Mouse (Mus musculus) left cerebral cortex, adult 2 months (tissue): ENCODE results near the gene Msln. TPM values are rescaled to one million over a fixed set of nuclear protein-coding genes. Genes with fewer than 3 reads are reported as not detected.
A peak's percentile ranks its signal among the peaks of the same experiment; 100 is the strongest.

Experiments used
- DNase-seq, 2 experiments: peaks; one replicate each; pipeline ENCODE4 v3.0.0; 2021 to 2022; ENCODE audit warnings: low spot score in 2 of 2, mixed read lengths in 1 of 2; ENCODE audit errors: extremely low spot score in 1 of 2
- H3K27ac ChIP-seq: fragments of 200-600 bp; 2 replicates; pipeline ENCODE4 v1.8.1; 2022
- H3K4me3 ChIP-seq: fragments of 200-600 bp; 2 replicates; pipeline ENCODE4 v1.8.1; 2022
- CTCF ChIP-seq: fragments of 200-600 bp; IDR thresholded peaks from 2 replicates; pipeline ENCODE4 v1.8.1; 2022; ENCODE audit warnings: antibody characterized with exemption, mild to moderate bottlenecking, moderate library complexity
- intact Hi-C: fragments of 180-260 bp; cut with DNase I; formaldehyde crosslinking; loops from one replicate; pipeline ENCODE4 v1.15.1; 2025
- microRNA-seq, 2 experiments: library from miRNA; unstranded; fragments of <30 nt; microRNA quantifications; one replicate each; pipeline ENCODE4 v1.2.0; 2021
- total RNA-seq, 2 experiments: library from RNA; stranded (reverse); gene quantifications; 2 replicates each; pipeline ENCODE4 v1.2.3; 2021

Msln gene
- total RNA-seq, 2 experiments from 2014 or later = 3.1 to 3.9 TPM

DNA sequence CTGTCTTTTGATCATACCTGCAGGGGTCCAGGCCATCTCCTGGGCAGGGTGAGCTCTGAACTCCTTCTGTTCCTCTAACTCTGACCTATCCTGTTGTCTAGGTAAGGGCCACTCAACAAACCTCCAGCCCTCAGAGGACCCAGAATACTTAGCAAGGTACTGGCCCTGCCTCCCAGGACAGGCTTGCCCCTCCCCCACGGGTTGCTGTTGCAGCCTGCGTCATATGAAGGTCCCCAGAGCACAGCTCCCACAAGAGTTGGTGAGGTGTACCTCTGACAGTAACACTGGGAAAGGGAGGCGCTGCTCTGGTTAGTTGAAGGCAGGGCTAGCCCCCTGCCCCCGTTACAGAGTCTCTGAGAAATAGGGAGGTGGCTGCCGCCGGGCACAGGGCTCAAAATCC is 38.0 kb downstream of the Msln start:
- H3K4me3 ChIP-seq = no peak overlapping the region
- no peak for DNase-seq
- intact Hi-C loops = no loop called here
- no peak overlapping the region for H3K27ac ChIP-seq
- no peak for TF ChIP-seq CTCF

- no peak overlapping the region for H3K27ac ChIP-seq
- no peak for TF ChIP-seq CTCF
- DNase-seq = no peak
- no peak overlapping the region for H3K4me3 ChIP-seq
- intact Hi-C loops = no loop called here
These were observed 38.6 kb downstream of the Msln start for GRCm38 (mm10) chr17:25715627-25716026.

- TF ChIP-seq CTCF = no peak
- no peak overlapping the region for H3K4me3 ChIP-seq
- no peak overlapping the region for H3K27ac ChIP-seq
- no peak for DNase-seq
- intact Hi-C loops = no loop called here
These were observed 43.0 kb downstream of the Msln start for GRCm38 (mm10) chr17:25711136-25711535.

DNA sequence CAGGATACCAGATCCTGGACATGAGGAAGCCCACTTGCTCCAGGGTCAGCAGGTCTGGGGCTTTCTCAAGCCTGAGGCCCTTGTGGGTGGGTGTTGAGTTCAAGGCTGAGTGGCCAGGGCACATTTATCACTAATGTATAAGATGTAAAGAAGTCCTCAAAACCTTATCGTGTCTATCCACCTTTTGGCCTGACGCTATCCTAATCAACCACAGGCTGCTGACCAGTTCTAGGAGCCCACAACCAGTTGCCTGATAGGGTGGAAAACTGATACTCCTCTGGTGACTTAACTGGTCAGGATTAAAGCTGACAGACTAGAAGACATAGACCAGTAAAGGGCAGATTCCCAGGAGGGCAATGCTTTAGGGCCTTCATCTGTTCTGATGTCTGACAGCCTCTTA is 44.2 kb downstream of the Msln start:
- intact Hi-C loops = no loop called here
- no peak overlapping the region for H3K4me3 ChIP-seq
- no peak for DNase-seq
- H3K27ac ChIP-seq = no peak overlapping the region
- TF ChIP-seq CTCF = no peak

DNA sequence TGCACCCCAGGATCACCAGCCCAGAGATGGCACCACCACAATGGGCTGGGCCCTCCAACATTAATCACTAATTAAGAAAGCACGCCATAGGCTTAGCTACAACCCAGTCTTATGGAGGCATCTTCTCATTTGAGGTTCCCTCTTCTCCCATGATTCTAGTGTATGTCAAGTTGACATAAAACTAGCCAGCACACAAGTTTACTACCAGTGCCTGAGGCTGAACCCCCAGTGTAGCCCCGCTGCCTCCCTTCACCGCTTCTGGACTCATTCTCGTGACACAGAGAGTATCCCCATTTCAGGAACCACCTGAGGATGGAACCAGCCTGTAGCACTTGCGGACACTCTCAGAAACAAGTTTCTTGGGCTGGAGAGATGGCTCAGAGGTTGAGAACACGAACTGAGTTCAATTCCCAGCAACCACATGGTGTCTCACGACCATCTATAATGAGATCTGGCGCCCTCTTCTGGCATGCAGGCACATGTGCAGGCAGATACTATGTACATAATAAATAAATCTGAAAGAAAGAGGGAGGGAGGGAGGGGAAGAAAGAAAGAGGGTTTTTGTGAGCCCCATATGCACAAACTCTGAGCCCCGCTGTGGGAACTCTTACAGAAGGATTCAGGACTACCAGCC is 53.2 kb downstream of the Msln start:
- no peak for DNase-seq
- intact Hi-C loops = loop anchor here (5.0 kb wide), 1 partner anchor 304 kb away; no protein-coding TSS in a partner anchor
- Histone ChIP-seq H3K27ac (no peak overlapping the region), H3K4me3 (no peak overlapping the region)
- peak; percentile 26 for TF ChIP-seq CTCF

Small RNA genes lying within 50 kb of the gene (microRNA-seq; reads per million reads assigned to microRNA genes)
- gene Gm25083 (0 reads per million in 2 experiments), gene Mir6966 (1.9 to 3.7 reads per million in 2 experiments)

Other genes with a start within 250 kb of the Msln start
- gene Sox8, start 183.7 kb downstream of the Msln start, total RNA-seq = 10 to 100 TPM; 55.3 to 66.9 TPM
- gene Lmf1, start 175.3 kb downstream of the Msln start, total RNA-seq = 10 to 100 TPM; 22.0 to 25.4 TPM
- gene Gng13, start 37.2 kb downstream of the Msln start, total RNA-seq = 100 to 1,000 TPM; 146 to 168 TPM
- gene Chtf18, start 27.0 kb downstream of the Msln start, total RNA-seq = 1 to 10 TPM; 1.3 to 1.4 TPM
- gene Rpusd1, start 26.7 kb downstream of the Msln start, total RNA-seq = 10 to 100 TPM; 55.6 to 57.4 TPM
- gene Mslnl, start 18.3 kb downstream of the Msln start, total RNA-seq = under 1 TPM; 0.45 to 0.47 TPM
- gene Narfl, start 19.4 kb upstream of the Msln start, total RNA-seq = 10 to 100 TPM; 32.4 to 33.2 TPM
- gene Haghl, start 31.3 kb upstream of the Msln start, total RNA-seq = 100 to 1,000 TPM; 112 to 123 TPM
- gene Ccdc78, start 32.2 kb upstream of the Msln start, total RNA-seq = not detected
- 10 to 100 TPM; 84.9 to 85.1 TPM for gene Fam173a, start 38.5 kb upstream of the Msln start, total RNA-seq
- 1 to 10 TPM in 1 of 2 experiments, not detected in 1; 1.4 TPM for gene AC134908.4, start 41.3 kb upstream of the Msln start, total RNA-seq
- 10 to 100 TPM; 72.3 to 88.2 TPM for gene Metrn, start 42.8 kb upstream of the Msln start, total RNA-seq
- gene Fbxl16, start 54.7 kb upstream of the Msln start, total RNA-seq = 100 to 1,000 TPM; 644 to 656 TPM
- gene Wdr24, start 69.2 kb upstream of the Msln start, total RNA-seq = 10 to 100 TPM; 26.8 to 30.9 TPM
- 10 to 100 TPM; 55.1 to 55.6 TPM for gene Jmjd8, start 74.5 kb upstream of the Msln start, total RNA-seq
- gene Stub1, start 79.0 kb upstream of the Msln start, total RNA-seq = 100 to 1,000 TPM; 162 to 171 TPM
- gene Rhbdl1, start 82.9 kb upstream of the Msln start, total RNA-seq = 10 to 100 TPM; 36.3 to 39.6 TPM
- 10 to 100 TPM; 23.0 to 25.1 TPM for gene Gm20683, start 87.4 kb upstream of the Msln start, total RNA-seq
- gene Rhot2, start 90.5 kb upstream of the Msln start, total RNA-seq = 100 to 1,000 TPM; 103 to 105 TPM
- gene Wdr90, start 107.1 kb upstream of the Msln start, total RNA-seq = 10 to 100 TPM; 34.9 to 36.8 TPM
- gene Mcrip2, start 114.4 kb upstream of the Msln start, total RNA-seq = 10 to 100 TPM; 17.8 to 25.7 TPM
- 10 to 100 TPM; 37.8 to 38.1 TPM for gene Mettl26, start 120.7 kb upstream of the Msln start, total RNA-seq
- 1 to 10 TPM; 1.7 TPM for gene Wfikkn1, start 126.5 kb upstream of the Msln start, total RNA-seq
- gene Rab40c, start 165.3 kb upstream of the Msln start, total RNA-seq = 10 to 100 TPM; 46.4 to 47.2 TPM
- gene Pigq, start 190.6 kb upstream of the Msln start, total RNA-seq = 100 to 1,000 TPM in 1 of 2 experiments, 10 to 100 TPM in 1; 96.5 to 118 TPM
- under 1 TPM; 0.20 to 0.87 TPM for gene Nhlrc4, start 190.6 kb upstream of the Msln start, total RNA-seq
- gene A930017K11Rik, start 198.2 kb upstream of the Msln start, total RNA-seq = under 1 TPM; 0.26 to 0.27 TPM
- gene Capn15, start 231.4 kb upstream of the Msln start, total RNA-seq = 10 to 100 TPM; 53.9 to 59.3 TPM